Mouse (Mus musculus): ENCODE measurements around the gene Hcls1. TPM values are rescaled to one million over a fixed set of nuclear protein-coding genes. Genes with fewer than 3 reads are reported as not detected.

The Hcls1 gene
- total and polyA plus RNA-seq, 2 experiments from 2014 or later: 3.9 to 4.7 TPM

- Histone ChIP-seq H3K4me3 (ENCODE audit: low read depth, low read length) (no peak overlapping the region), H3K4me2 (ENCODE audit: low read depth, low read length) (no peak overlapping the region), H3K27me3 (ENCODE audit: control insufficient read depth, insufficient read depth, low read length) (no peaks in the 10 kb centered on the region), H3K27ac (ENCODE audit: low read depth) (no peak overlapping the region), H3K4me1 (ENCODE audit: control insufficient read depth, insufficient read depth) (no peaks in the 10 kb centered on the region), H3K36me3 (replicated peaks; ENCODE audit: control insufficient read depth, insufficient read depth, low read length) (peaks cover 82% of the 10 kb centered on the region), H3K9ac (replicated peaks; ENCODE audit: low read depth, low read length) (no peak overlapping the region), H3K9me3 (replicated peaks; ENCODE audit: control insufficient read depth, low read length) (no peaks in the 10 kb centered on the region)
- TF ChIP-seq EP300 (IDR thresholded peaks at IDR 0.05; ENCODE audit: low read depth): no peak
- TF ChIP-seq CTCF (IDR thresholded peaks at IDR 0.05; ENCODE audit: low read depth): no peak
- ATAC-seq (ENCODE audit: insufficient read depth, low read depth) (no peak), DNase-seq (ENCODE audit: low spot score) (no peak)
- WGBS: 80% methylated on average over 6 of the region's 6 CpGs
Observed at GRCm38 (mm10) chr16:36925797-36926196, 9.0 kb upstream of the Hcls1 start.

- no peaks in the 10 kb centered on the region for H3K4me1 ChIP-seq (ENCODE audit: control insufficient read depth, insufficient read depth)
- H3K36me3 ChIP-seq (replicated peaks; ENCODE audit: control insufficient read depth, insufficient read depth, low read length): peaks cover 87% of the 10 kb centered on the region
- H3K9ac ChIP-seq (replicated peaks; ENCODE audit: low read depth, low read length): no peak overlapping the region
- no peak overlapping the region for H3K27ac ChIP-seq (ENCODE audit: low read depth)
- no peaks in the 10 kb centered on the region for H3K27me3 ChIP-seq (ENCODE audit: control insufficient read depth, insufficient read depth, low read length)
- H3K4me3 ChIP-seq (ENCODE audit: low read depth, low read length): no peak overlapping the region
- DNase-seq (ENCODE audit: low spot score) (no peak), ATAC-seq (ENCODE audit: insufficient read depth, low read depth) (no peak)
- H3K4me2 ChIP-seq (ENCODE audit: low read depth, low read length): no peak overlapping the region
- WGBS: 85% methylated on average over 10 of the region's 10 CpGs
- no peaks in the 10 kb centered on the region for H3K9me3 ChIP-seq (replicated peaks; ENCODE audit: control insufficient read depth, low read length)
- TF ChIP-seq CTCF (IDR thresholded peaks at IDR 0.05; ENCODE audit: low read depth) (no peak), EP300 (IDR thresholded peaks at IDR 0.05; ENCODE audit: low read depth) (no peak)
Observed at GRCm38 (mm10) chr16:36926514-36927447, 8.0 kb upstream of the Hcls1 start.

- Histone ChIP-seq H3K36me3 (replicated peaks; ENCODE audit: control insufficient read depth, insufficient read depth, low read length) (peaks cover 92% of the 10 kb centered on the region), H3K9me3 (replicated peaks; ENCODE audit: control insufficient read depth, low read length) (no peaks in the 10 kb centered on the region), H3K4me3 (ENCODE audit: low read depth, low read length) (no peak overlapping the region), H3K27me3 (ENCODE audit: control insufficient read depth, insufficient read depth, low read length) (no peaks in the 10 kb centered on the region), H3K9ac (replicated peaks; ENCODE audit: low read depth, low read length) (no peak overlapping the region), H3K27ac (ENCODE audit: low read depth) (no peak overlapping the region), H3K4me1 (ENCODE audit: control insufficient read depth, insufficient read depth) (no peaks in the 10 kb centered on the region), H3K4me2 (ENCODE audit: low read depth, low read length) (no peak overlapping the region)
- DNase-seq (ENCODE audit: low spot score) (no peak), ATAC-seq (ENCODE audit: insufficient read depth, low read depth) (no peak)
- 82% methylated on average over 10 of the region's 10 CpGs for WGBS
- TF ChIP-seq CTCF (IDR thresholded peaks at IDR 0.05; ENCODE audit: low read depth) (no peak), EP300 (IDR thresholded peaks at IDR 0.05; ENCODE audit: low read depth) (no peak)
Observed at GRCm38 (mm10) chr16:36927495-36928105, 7.2 kb upstream of the Hcls1 start.

- Histone ChIP-seq H3K36me3 (replicated peaks; ENCODE audit: control insufficient read depth, insufficient read depth, low read length) (peaks cover 92% of the 10 kb centered on the region), H3K27ac (ENCODE audit: low read depth) (no peak overlapping the region), H3K4me1 (ENCODE audit: control insufficient read depth, insufficient read depth) (no peaks in the 10 kb centered on the region), H3K4me2 (ENCODE audit: low read depth, low read length) (no peak overlapping the region), H3K4me3 (ENCODE audit: low read depth, low read length) (no peak overlapping the region), H3K9ac (replicated peaks; ENCODE audit: low read depth, low read length) (no peak overlapping the region), H3K27me3 (ENCODE audit: control insufficient read depth, insufficient read depth, low read length) (no peaks in the 10 kb centered on the region), H3K9me3 (replicated peaks; ENCODE audit: control insufficient read depth, low read length) (no peaks in the 10 kb centered on the region)
- no peak for ATAC-seq (ENCODE audit: insufficient read depth, low read depth)
- no peak for DNase-seq (ENCODE audit: low spot score)
- TF ChIP-seq CTCF (IDR thresholded peaks at IDR 0.05; ENCODE audit: low read depth): no peak
- TF ChIP-seq EP300 (IDR thresholded peaks at IDR 0.05; ENCODE audit: low read depth): no peak
- WGBS: 88% methylated on average over 8 of the region's 8 CpGs
Observed at GRCm38 (mm10) chr16:36928106-36928500, 6.7 kb upstream of the Hcls1 start.

- no peak overlapping the region for H3K4me2 ChIP-seq (ENCODE audit: low read depth, low read length)
- H3K4me3 ChIP-seq (ENCODE audit: low read depth, low read length): no peak overlapping the region
- H3K9me3 ChIP-seq (replicated peaks; ENCODE audit: control insufficient read depth, low read length): no peaks in the 10 kb centered on the region
- H3K27me3 ChIP-seq (ENCODE audit: control insufficient read depth, insufficient read depth, low read length): no peaks in the 10 kb centered on the region
- ATAC-seq (ENCODE audit: insufficient read depth, low read depth): no peak
- peaks cover 88% of the 10 kb centered on the region for H3K36me3 ChIP-seq (replicated peaks; ENCODE audit: control insufficient read depth, insufficient read depth, low read length)
- no peak for DNase-seq (ENCODE audit: low spot score)
- peaks cover 7% of the 10 kb centered on the region; the same call in 1 of the 2 replicates for H3K4me1 ChIP-seq (ENCODE audit: control insufficient read depth, insufficient read depth)
- 94% methylated on average over 7 of the region's 7 CpGs for WGBS
- H3K9ac ChIP-seq (replicated peaks; ENCODE audit: low read depth, low read length): no peak overlapping the region
- no peak overlapping the region for H3K27ac ChIP-seq (ENCODE audit: low read depth)
- TF ChIP-seq EP300 (IDR thresholded peaks at IDR 0.05; ENCODE audit: low read depth) (no peak), CTCF (IDR thresholded peaks at IDR 0.05; ENCODE audit: low read depth) (no peak)
Observed at GRCm38 (mm10) chr16:36929216-36929615, 5.6 kb upstream of the Hcls1 start.

All from heart, postnatal 0 days (tissue).